In the genomic region with DNA sequence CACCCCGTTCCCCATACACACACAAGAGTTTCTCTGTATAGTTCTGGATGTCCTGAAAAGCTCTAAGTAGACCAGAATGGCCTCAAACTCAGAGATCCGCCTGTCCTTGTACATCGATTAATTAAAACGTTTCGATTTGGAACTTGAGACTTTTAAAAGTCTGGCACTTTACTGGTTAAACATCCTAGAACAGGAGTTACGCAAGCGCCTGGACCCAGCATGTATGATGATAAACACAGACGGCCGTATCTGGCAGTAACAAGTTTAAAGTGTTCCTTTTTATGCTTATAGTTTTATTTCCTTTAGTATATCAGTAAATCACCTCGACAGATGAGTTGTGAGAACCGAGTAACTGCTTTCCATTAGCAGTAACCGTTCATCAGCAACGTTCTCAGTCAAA, we compare ENCODE assay signal across 7 mouse cellular contexts. TPM values are rescaled to one million over a fixed set of nuclear protein-coding genes. Genes with fewer than 3 reads are reported as not detected.
A peak's percentile ranks its signal among the peaks of the same experiment; 100 is the strongest.
DNase-seq lines count a peak whose midpoint lies in the region; ATAC-seq lines count a peak whose summit lies in the region.

No protein-coding gene starts in this region.

- no peaks in the 10 kb centered on the region for H3K27me3 ChIP-seq in limb, embryonic 15.5 days
- no peaks in the 10 kb centered on the region for H3K27me3 ChIP-seq in neural tube, embryonic 14.5 days (ENCODE audit: control insufficient read depth, insufficient read depth, low read length)

- peaks cover 6% of the 10 kb centered on the region; the same call in 1 of the 2 replicates for H3K4me1 ChIP-seq in limb, embryonic 15.5 days
- H3K4me1 ChIP-seq in neural tube, embryonic 14.5 days (ENCODE audit: control insufficient read depth, insufficient read depth, low read length): peaks cover 30% of the 10 kb centered on the region

- peaks cover 12% of the 10 kb centered on the region; the same call in 1 of the 2 replicates for H3K36me3 ChIP-seq in limb, embryonic 15.5 days
- H3K36me3 ChIP-seq in neural tube, embryonic 14.5 days (ENCODE audit: control insufficient read depth, insufficient read depth, low read length): no peaks in the 10 kb centered on the region

- WGBS in limb, embryonic 15.5 days: 2% methylated on average over 13 of the region's 13 CpGs
- WGBS in neural tube, embryonic 14.5 days: 3% methylated on average over 13 of the region's 13 CpGs

- DNase-seq in urinary bladder, postnatal 14 days (ENCODE audit: low spot score): peak; percentile 31
- no peak for DNase-seq in urinary bladder, adult 18-20 months (ENCODE audit: low spot score in 2 of 2)
- no peak for DNase-seq in thymus, postnatal 10 days (ENCODE audit: low spot score in 2 of 2)
- DNase-seq in adrenal gland, postnatal 25 days: no peak

- peak overlapping the region; percentile 98 for H3K9ac ChIP-seq in limb, embryonic 15.5 days
- H3K9ac ChIP-seq in neural tube, embryonic 14.5 days (replicated peaks; ENCODE audit: low read depth, low read length): peak overlapping the region; percentile 97

- peak overlapping the region; percentile 100 for H3K27ac ChIP-seq in limb, embryonic 15.5 days
- peak overlapping the region; percentile 100; the same call in 1 of the 2 replicates for H3K27ac ChIP-seq in neural tube, embryonic 14.5 days (ENCODE audit: low read depth, low read length)

- peak; percentile 33; the same call in 1 of the 2 replicates for ATAC-seq in erythroid progenitor cell, adult 5-6 weeks (replicated peaks; ENCODE audit: low FRiP score, poor library complexity, severe bottlenecking)
- ATAC-seq in limb, embryonic 15.5 days (ENCODE audit: insufficient number of reproducible peaks, low FRiP score, low TSS enrichment, low read depth): no peak
- ATAC-seq in neural tube, embryonic 14.5 days (ENCODE audit: low read depth): no peak

- H3K4me3 ChIP-seq in limb, embryonic 15.5 days: peak overlapping the region; percentile 79
- H3K4me3 ChIP-seq in neural tube, embryonic 14.5 days (ENCODE audit: low read depth, low read length): peak overlapping the region; percentile 88

- H3K9me3 ChIP-seq in limb, embryonic 15.5 days: no peaks in the 10 kb centered on the region
- no peaks in the 10 kb centered on the region for H3K9me3 ChIP-seq in neural tube, embryonic 14.5 days (ENCODE audit: control insufficient read depth, low read length)

- H3K4me2 ChIP-seq in limb, embryonic 15.5 days: peak overlapping the region; percentile 55
- H3K4me2 ChIP-seq in neural tube, embryonic 14.5 days (ENCODE audit: low read depth, low read length): peak overlapping the region; percentile 68

RNA-seq across cellular contexts. Expression of a gene that starts 1.4 kb away (rescaled TPM):
- 188 and 231 TPM in 2 replicates for total RNA-seq in erythroid progenitor cell, adult 5-6 weeks (2015; ENCODE audit: low replicate concordance)
- 144 and 175 TPM in 2 replicates for total RNA-seq in erythroid progenitor cell, adult 5-6 weeks (2017; ENCODE audit: low replicate concordance)
- 440 and 463 TPM in 2 replicates for polyA plus RNA-seq in limb, embryonic 15.5 days (2015; fragmentation: Nextera tagmentation; extraction: Ambion mirVana)
- 565 and 602 TPM in 2 replicates for polyA plus RNA-seq in neural tube, embryonic 14.5 days (2014; fragmentation: Nextera tagmentation; extraction: Ambion mirVana)
- 307 and 354 TPM in 2 replicates for total RNA-seq in adrenal gland, postnatal 25 days (2021)

RNA-seq across cellular contexts. Expression of a gene that starts 49.7 kb away (rescaled TPM):
- total RNA-seq in erythroid progenitor cell, adult 5-6 weeks (2015; ENCODE audit: low replicate concordance): not detected in 2 replicates
- total RNA-seq in erythroid progenitor cell, adult 5-6 weeks (2017; ENCODE audit: low replicate concordance): not detected in 2 replicates
- polyA plus RNA-seq in limb, embryonic 15.5 days (2015; fragmentation: Nextera tagmentation; extraction: Ambion mirVana): 13.7 and 14.2 TPM in 2 replicates
- polyA plus RNA-seq in neural tube, embryonic 14.5 days (2014; fragmentation: Nextera tagmentation; extraction: Ambion mirVana): 5.7 and 12.6 TPM in 2 replicates
- total RNA-seq in adrenal gland, postnatal 25 days (2021): 6.0 and 7.5 TPM in 2 replicates

RNA-seq across cellular contexts. Expression of a gene that starts 59.2 kb away (rescaled TPM):
- total RNA-seq in erythroid progenitor cell, adult 5-6 weeks (2015; ENCODE audit: low replicate concordance): 44.7 and 53.2 TPM in 2 replicates
- total RNA-seq in erythroid progenitor cell, adult 5-6 weeks (2017; ENCODE audit: low replicate concordance): 21.3 and 23.9 TPM in 2 replicates
- 47.8 and 48.0 TPM in 2 replicates for polyA plus RNA-seq in limb, embryonic 15.5 days (2015; fragmentation: Nextera tagmentation; extraction: Ambion mirVana)
- 13.6 and 40.5 TPM in 2 replicates for polyA plus RNA-seq in neural tube, embryonic 14.5 days (2014; fragmentation: Nextera tagmentation; extraction: Ambion mirVana)
- 137 and 159 TPM in 2 replicates for total RNA-seq in adrenal gland, postnatal 25 days (2021)
